Mouse (Mus musculus) lung, postnatal 36 days (tissue): ENCODE results near the gene Fam193b.
"Not testable (repeated sequence)": the region's sequence is repeated elsewhere in the genome, so short reads cannot be mapped to it uniquely, and the experiment has no call there.

Experiments used
- DNase-seq: peaks from one replicate; pipeline ENCODE4 v3.0.0; 2022; ENCODE audit warnings: mixed read lengths

Gene Fam193b

GRCm38 (mm10) chr13:55571027-55571751 lies at the start of gene Fam193b:
Fam193b (minus strand) TSS chr13:55571120.
- DNase-seq: peak; percentile 97

- no peak for DNase-seq
Observed at GRCm38 (mm10) chr13:55620275-55620674, 49.4 kb upstream of the Fam193b start.

GRCm38 (mm10) chr13:55619328-55619727 lies 48.4 kb upstream of the Fam193b start:
- no peak for DNase-seq

GRCm38 (mm10) chr13:55613471-55613870 lies 42.6 kb upstream of the Fam193b start:
- no peak for DNase-seq

- DNase-seq: no peak
Observed at GRCm38 (mm10) chr13:55611996-55612395, 41.1 kb upstream of the Fam193b start.

- DNase-seq: no peak
Observed at GRCm38 (mm10) chr13:55607624-55608006, 36.7 kb upstream of the Fam193b start.

GRCm38 (mm10) chr13:55606899-55607623 lies 36.1 kb upstream of the Fam193b start:
- DNase-seq: no peak

GRCm38 (mm10) chr13:55604606-55605005 lies 33.7 kb upstream of the Fam193b start:
- DNase-seq: no peak

- DNase-seq: peak; percentile 90
Observed at GRCm38 (mm10) chr13:55601611-55602010, 30.7 kb upstream of the Fam193b start.

GRCm38 (mm10) chr13:55600657-55601056 lies 29.7 kb upstream of the Fam193b start:
- peak; percentile 51 for DNase-seq

- DNase-seq: peak; percentile 87
Observed at GRCm38 (mm10) chr13:55599566-55600540, 28.9 kb upstream of the Fam193b start, which contains the start of gene B4galt7. B4galt7 (plus strand) TSS chr13:55599896.

- DNase-seq: no peak
Observed at GRCm38 (mm10) chr13:55596802-55597201, 25.9 kb upstream of the Fam193b start.

GRCm38 (mm10) chr13:55595375-55595774 lies 24.5 kb upstream of the Fam193b start:
- no peak for DNase-seq

- DNase-seq: no peak
Observed at GRCm38 (mm10) chr13:55593254-55593747, 22.4 kb upstream of the Fam193b start.

- DNase-seq: peak; percentile 97
Observed at GRCm38 (mm10) chr13:55592512-55593253, 21.8 kb upstream of the Fam193b start.

- DNase-seq: no peak
Observed at GRCm38 (mm10) chr13:55591961-55592490, 21.1 kb upstream of the Fam193b start.

- no peak for DNase-seq
Observed at GRCm38 (mm10) chr13:55578086-55578485, 7.2 kb upstream of the Fam193b start.

GRCm38 (mm10) chr13:55576872-55577271 lies 6.0 kb upstream of the Fam193b start:
- not testable (repeated sequence) for DNase-seq

GRCm38 (mm10) chr13:55575932-55576331 lies 5.0 kb upstream of the Fam193b start:
- DNase-seq: no peak

- no peak for DNase-seq
Observed at GRCm38 (mm10) chr13:55574321-55574720, 3.4 kb upstream of the Fam193b start.

- no peak for DNase-seq
Observed at GRCm38 (mm10) chr13:55573432-55573831, 2.5 kb upstream of the Fam193b start, which contains the start of gene Tmed9. Tmed9 (plus strand) TSS chr13:55573732.

GRCm38 (mm10) chr13:55571977-55572376 lies 1.1 kb upstream of the Fam193b start:
- no peak for DNase-seq
